Mouse (Mus musculus): ENCODE measurements at regions not wholly inside any gene's neighbourhood (a gene's known extent, or its start where the extent isn't known, plus 50 kb on each side); places are given as distances from the start of the nearest gene placed in this dataset.

GRCm38 (mm10) chr14:105056171-105056570, 121.0 kb downstream of the Rbm26 start:
- in situ Hi-C loops (cut with MboI; ENCODE audit: low pct_unique_long_range_greater_than_20kb), result no loop called here

GRCm38 (mm10) chr14:105038798-105039197, 138.3 kb downstream of the Rbm26 start:
- POLR2A ChIA-PET, result no interaction called here
- CTCF ChIA-PET, result no interaction called here
- DNase-seq (ENCODE audit: low read depth, low spot score), result no peak
- no peak for TF ChIP-seq CTCF (IDR thresholded peaks at IDR 0.05)
- peaks cover 5% of the 10 kb centered on the region for H3K27me3 ChIP-seq
- in situ Hi-C loops (cut with MboI; ENCODE audit: low pct_unique_long_range_greater_than_20kb), result no loop called here
- ATAC-seq, result no peak

More at GRCm38 (mm10) chr14:105056171-105056570, 121.0 kb downstream of the Rbm26 start:
- peaks cover 31% of the 10 kb centered on the region for H3K27me3 ChIP-seq
- POLR2A ChIA-PET, result no interaction called here
- no peak for DNase-seq (ENCODE audit: low read depth, low spot score)
- TF ChIP-seq CTCF (IDR thresholded peaks at IDR 0.05), result no peak
- CTCF ChIA-PET, result no interaction called here
- ATAC-seq, result no peak

GRCm38 (mm10) chr14:105034712-105035377, 142.3 kb downstream of the Rbm26 start:
- ChIA-PET POLR2A (no interaction called here), CTCF (no interaction called here)
- H3K27me3 ChIP-seq, result peaks cover 16% of the 10 kb centered on the region
- TF ChIP-seq CTCF (IDR thresholded peaks at IDR 0.05), result no peak
- ATAC-seq (no peak), DNase-seq (ENCODE audit: low read depth, low spot score) (no peak)
- in situ Hi-C loops (cut with MboI; ENCODE audit: low pct_unique_long_range_greater_than_20kb), result no loop called here

- peaks cover 20% of the 10 kb centered on the region for H3K27me3 ChIP-seq
- ATAC-seq (no peak), DNase-seq (ENCODE audit: low read depth, low spot score) (no peak)
- ChIA-PET POLR2A (no interaction called here), CTCF (no interaction called here)
- in situ Hi-C loops (cut with MboI; ENCODE audit: low pct_unique_long_range_greater_than_20kb), result no loop called here
- no peak for TF ChIP-seq CTCF (IDR thresholded peaks at IDR 0.05)
These were observed 157.2 kb downstream of the Rbm26 start for GRCm38 (mm10) chr14:105019971-105020370.

GRCm38 (mm10) chr14:105016089-105016846, 160.9 kb downstream of the Rbm26 start:
- peaks cover 21% of the 10 kb centered on the region for H3K27me3 ChIP-seq
- ChIA-PET CTCF (no interaction called here), POLR2A (no interaction called here)
- DNase-seq (ENCODE audit: low read depth, low spot score), result no peak
- no peak for ATAC-seq
- TF ChIP-seq CTCF (IDR thresholded peaks at IDR 0.05), result no peak
- in situ Hi-C loops (cut with MboI; ENCODE audit: low pct_unique_long_range_greater_than_20kb), result no loop called here

GRCm38 (mm10) chr14:105015278-105015677, 161.8 kb downstream of the Rbm26 start:
- ChIA-PET CTCF (no interaction called here), POLR2A (no interaction called here)
- TF ChIP-seq CTCF (IDR thresholded peaks at IDR 0.05), result no peak
- no peak for DNase-seq (ENCODE audit: low read depth, low spot score)
- in situ Hi-C loops (cut with MboI; ENCODE audit: low pct_unique_long_range_greater_than_20kb), result no loop called here
- H3K27me3 ChIP-seq, result peaks cover 28% of the 10 kb centered on the region
- ATAC-seq, result no peak

GRCm38 (mm10) chr14:105010742-105011141, 166.4 kb downstream of the Rbm26 start:
- ChIA-PET POLR2A (no interaction called here), CTCF (no interaction called here)
- in situ Hi-C loops (cut with MboI; ENCODE audit: low pct_unique_long_range_greater_than_20kb), result no loop called here
- no peak for DNase-seq (ENCODE audit: low read depth, low spot score)
- ATAC-seq, result no peak
- peaks cover 19% of the 10 kb centered on the region for H3K27me3 ChIP-seq
- TF ChIP-seq CTCF (IDR thresholded peaks at IDR 0.05), result no peak

- peaks cover 12% of the 10 kb centered on the region for H3K27me3 ChIP-seq
- POLR2A ChIA-PET, result no interaction called here
- CTCF ChIA-PET, result no interaction called here
- in situ Hi-C loops (cut with MboI; ENCODE audit: low pct_unique_long_range_greater_than_20kb), result no loop called here
- no peak for TF ChIP-seq CTCF (IDR thresholded peaks at IDR 0.05)
- DNase-seq (ENCODE audit: low read depth, low spot score) (no peak), ATAC-seq (no peak)
These were observed 168.8 kb downstream of the Rbm26 start for GRCm38 (mm10) chr14:105008331-105008730.

- ATAC-seq (no peak), DNase-seq (ENCODE audit: low read depth, low spot score) (no peak)
- TF ChIP-seq CTCF (IDR thresholded peaks at IDR 0.05), result no peak
- ChIA-PET POLR2A (no interaction called here), CTCF (no interaction called here)
- peaks cover 3% of the 10 kb centered on the region for H3K27me3 ChIP-seq
- in situ Hi-C loops (cut with MboI; ENCODE audit: low pct_unique_long_range_greater_than_20kb), result no loop called here
These were observed 183.1 kb downstream of the Rbm26 start for GRCm38 (mm10) chr14:104994066-104994465.

GRCm38 (mm10) chr14:104966046-104966445, 211.1 kb downstream of the Rbm26 start:
- DNase-seq (ENCODE audit: low read depth, low spot score) (no peak), ATAC-seq (no peak)
- peaks cover 7% of the 10 kb centered on the region for H3K27me3 ChIP-seq
- CTCF ChIA-PET, result no interaction called here
- in situ Hi-C loops (cut with MboI; ENCODE audit: low pct_unique_long_range_greater_than_20kb), result no loop called here
- no peak for TF ChIP-seq CTCF (IDR thresholded peaks at IDR 0.05)
- POLR2A ChIA-PET, result no interaction called here

- peaks cover 20% of the 10 kb centered on the region for H3K27me3 ChIP-seq
- ChIA-PET POLR2A (no interaction called here), CTCF (interaction anchor here (1.0 kb wide), 1 partner anchor 77 kb away, joined by 3 read pairs; no protein-coding TSS in a partner anchor)
- no peak for TF ChIP-seq CTCF (IDR thresholded peaks at IDR 0.05)
- in situ Hi-C loops (cut with MboI; ENCODE audit: low pct_unique_long_range_greater_than_20kb), result no loop called here
- ATAC-seq (no peak), DNase-seq (ENCODE audit: low read depth, low spot score) (no peak)
These were observed 233.7 kb downstream of the Rbm26 start for GRCm38 (mm10) chr14:104943450-104943849.
